Comparison of ENCODE assay signal across 25 mouse cellular contexts in genomic region chr6:6434855-6435254, GRCm38 (mm10).
"Had no signal": no experiment of that assay in that cellular context is flagged by ENCODE, and none has a peak within 500 bp of the region (broad histone marks: within the 10 kb centered on the region; RNA-seq: fewer than 3 reads in every experiment).

No protein-coding gene starts in this region.

- H3K4me2 ChIP-seq: heart, embryonic 11.5 days; heart, embryonic 13.5 days; heart, embryonic 15.5 days; hindbrain, embryonic 13.5 days; hindbrain, embryonic 15.5 days; limb, embryonic 12.5 days; liver, embryonic 11.5 days; liver, embryonic 13.5 days; liver, embryonic 15.5 days had no signal

- H3K27ac ChIP-seq: heart, adult 2 months; heart, embryonic 13.5 days; heart, embryonic 15.5 days; hindbrain, embryonic 13.5 days; hindbrain, embryonic 15.5 days; hindbrain, postnatal 0 days; left cerebral cortex, adult 2 months; limb, embryonic 10.5 days; limb, embryonic 12.5 days; liver, embryonic 13.5 days; liver, embryonic 15.5 days had no signal

- H3K9ac ChIP-seq: heart, embryonic 13.5 days; heart, embryonic 15.5 days; hindbrain, embryonic 13.5 days; hindbrain, embryonic 15.5 days; limb, embryonic 12.5 days; liver, embryonic 13.5 days; liver, embryonic 15.5 days; liver, postnatal 0 days had no signal

- ATAC-seq: hindbrain, postnatal 0 days; intestine, embryonic 16.5 days; liver, postnatal 0 days had no signal

- H3K4me1 ChIP-seq: heart, embryonic 13.5 days; heart, embryonic 15.5 days; hindbrain, embryonic 13.5 days; hindbrain, embryonic 15.5 days; limb, embryonic 10.5 days; limb, embryonic 12.5 days; liver, embryonic 13.5 days; liver, embryonic 15.5 days had no signal

- H3K4me3 ChIP-seq: heart, adult 2 months; heart, embryonic 13.5 days; heart, embryonic 15.5 days; hindbrain, embryonic 13.5 days; hindbrain, embryonic 15.5 days; left cerebral cortex, adult 2 months; limb, embryonic 10.5 days; limb, embryonic 12.5 days; liver, embryonic 13.5 days; liver, embryonic 15.5 days had no signal

- H3K36me3 ChIP-seq: heart, embryonic 13.5 days; heart, embryonic 15.5 days; hindbrain, embryonic 13.5 days; hindbrain, embryonic 15.5 days; limb, embryonic 10.5 days; limb, embryonic 12.5 days; liver, embryonic 13.5 days; liver, embryonic 15.5 days had no signal

- H3K9me3 ChIP-seq: heart, embryonic 13.5 days; heart, embryonic 15.5 days; hindbrain, embryonic 13.5 days; hindbrain, embryonic 15.5 days; limb, embryonic 10.5 days; liver, embryonic 13.5 days; liver, embryonic 15.5 days had no signal

- H3K27me3 ChIP-seq: heart, embryonic 13.5 days; heart, embryonic 15.5 days; hindbrain, embryonic 13.5 days; hindbrain, embryonic 15.5 days; limb, embryonic 12.5 days; liver, embryonic 13.5 days; liver, embryonic 15.5 days had no signal

- DNase-seq: gastrocnemius, postnatal 14 days; gastrocnemius, postnatal 36 days; heart, adult 11 months; heart, adult 2 months; heart, postnatal 14 days; heart, postnatal 36 days; kidney, adult 18-20 months; kidney, adult 8-10 months; kidney, postnatal 14 days; kidney, postnatal 36 days; liver; liver, embryonic 13.5 days; liver, postnatal 0 days had no signal
